Mouse (Mus musculus): ENCODE results near the gene Dnah3. TPM values are rescaled to one million over a fixed set of nuclear protein-coding genes. Genes with fewer than 3 reads are reported as not detected.

Dnah3 gene
- polyA plus RNA-seq (2015; fragmentation: Nextera tagmentation; extraction: Ambion mirVana), result 0.03 TPM in 1 of 2 replicates, not detected in the other

DNA sequence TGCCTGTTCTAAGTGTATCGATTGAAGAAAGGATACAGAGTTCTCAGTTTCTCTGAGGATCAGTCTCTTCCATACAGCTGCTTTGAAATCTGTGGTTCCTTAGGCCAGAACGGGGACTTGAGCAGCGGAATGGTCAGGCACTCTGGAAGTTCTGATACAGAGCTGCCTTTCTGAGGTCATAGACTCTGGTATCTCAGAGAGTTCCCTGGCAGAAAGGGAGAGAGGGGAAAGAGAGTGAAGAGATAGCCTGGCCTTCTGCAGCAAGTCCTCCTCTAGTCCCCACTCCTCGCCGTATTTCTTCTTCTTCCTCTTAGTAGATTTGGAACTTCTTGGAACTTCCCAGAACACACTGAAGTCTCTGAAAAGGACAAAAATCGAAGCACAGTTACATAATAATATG is at the start of gene Dnah3:
TSS of gene Dnah3 (minus strand) at position 101 of the 400 bp plus-strand sequence.

DNA sequence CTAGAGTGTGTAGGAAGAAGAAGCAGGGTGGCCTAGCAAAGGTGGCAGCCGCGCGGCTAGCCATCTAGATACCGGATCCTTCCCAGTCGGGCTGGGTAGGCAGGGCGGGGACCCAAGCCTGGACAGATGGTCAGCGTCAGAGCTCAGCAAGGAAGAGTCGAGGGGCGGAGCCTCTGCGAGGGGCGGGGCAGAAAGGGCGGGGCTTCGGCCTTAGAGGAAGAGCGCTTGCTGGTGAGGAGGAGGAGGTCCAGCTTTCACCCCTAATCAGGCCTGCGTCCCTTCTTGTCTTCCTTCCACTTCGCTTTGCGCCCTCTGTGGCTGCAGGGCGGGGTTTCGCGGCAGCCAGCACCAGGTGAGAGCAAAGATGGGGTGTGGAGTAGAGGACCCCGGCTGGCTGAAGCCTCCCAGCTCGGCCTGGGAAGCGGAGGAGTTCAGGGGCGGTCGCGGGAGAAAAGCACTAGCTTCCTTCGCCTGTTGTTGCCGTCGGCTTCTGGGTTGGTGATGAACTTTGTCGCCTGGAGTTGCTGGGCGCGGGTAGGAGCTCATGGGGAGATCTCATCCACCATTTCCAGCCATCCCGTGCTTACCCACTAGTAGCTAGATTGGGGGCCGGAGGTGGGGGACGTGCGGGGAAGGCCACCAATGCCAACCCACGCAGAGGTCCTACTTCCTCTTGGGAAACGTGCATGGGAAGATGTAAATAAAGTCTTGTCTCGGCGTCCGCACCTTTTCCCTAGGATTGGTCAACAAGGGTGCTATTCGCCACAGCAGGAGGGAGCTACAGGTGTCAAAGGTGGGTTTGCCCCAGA is 7.3 kb upstream of the Dnah3 start, which contains the start of gene Tmem159:
TSS of gene Tmem159 (plus strand) at position 190 of the 809 bp plus-strand sequence.

DNA sequence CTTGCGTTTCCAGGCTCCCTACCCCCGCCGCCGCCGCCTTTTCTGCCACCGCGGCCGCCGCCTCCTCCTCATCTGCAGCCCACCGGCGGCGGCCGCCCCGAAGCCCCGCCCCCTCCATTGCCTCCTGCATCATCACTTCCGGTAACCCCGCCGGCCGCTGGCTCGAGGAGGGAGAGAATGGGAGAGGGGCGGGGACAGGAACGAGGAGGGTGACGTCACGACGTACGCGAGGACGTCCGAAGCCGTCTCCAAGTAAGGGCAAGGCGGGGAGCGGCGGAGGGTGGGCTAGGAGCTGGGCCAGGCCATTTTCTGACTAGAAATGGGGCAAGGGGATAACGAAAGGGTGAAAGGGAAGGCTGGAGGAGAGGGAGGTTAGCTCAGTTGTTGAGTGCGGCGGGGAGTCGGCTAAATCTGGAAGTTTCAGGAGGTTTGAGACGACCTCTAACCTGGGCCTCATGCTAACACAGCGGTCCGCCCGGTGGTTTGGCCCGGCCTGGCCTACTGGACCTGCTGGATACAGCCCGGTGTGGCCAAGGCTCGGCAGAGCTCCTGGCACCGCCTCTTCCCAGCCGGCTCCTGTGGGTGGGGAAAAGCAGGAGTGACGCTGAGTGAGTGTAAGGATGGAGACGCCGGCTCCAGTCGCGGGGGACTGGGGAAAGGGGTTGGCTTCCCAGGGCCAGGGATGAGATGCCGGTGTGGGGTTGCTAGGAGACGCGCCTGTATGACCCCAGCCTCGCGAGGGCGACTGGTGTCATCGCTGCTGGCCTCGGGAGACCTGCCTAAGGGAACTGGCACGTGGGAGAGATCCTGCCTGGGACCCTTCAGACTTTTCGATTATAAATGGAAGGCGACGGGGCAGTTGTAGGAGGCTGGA is 199.2 kb downstream of the Dnah3 start, which contains the start of the genes Lyrm1 and Dcun1d3:
TSS of gene Lyrm1 (plus strand) at position 223 of the 874 bp plus-strand sequence.
TSS of gene Dcun1d3 (minus strand) at position 660 of the 874 bp plus-strand sequence.

Other genes with a start within 250 kb of the Dnah3 start
- gene Lyrm1, start 199.4 kb downstream of the Dnah3 start, polyA plus RNA-seq (2015; fragmentation: Nextera tagmentation; extraction: Ambion mirVana), result 21.3 and 21.6 TPM in 2 replicates
- 11.3 and 11.8 TPM in 2 replicates for gene Dcun1d3, start 199.0 kb downstream of the Dnah3 start, polyA plus RNA-seq (2015; fragmentation: Nextera tagmentation; extraction: Ambion mirVana)
- 24.0 and 30.2 TPM in 2 replicates for gene Tmem159, start 7.1 kb upstream of the Dnah3 start, polyA plus RNA-seq (2015; fragmentation: Nextera tagmentation; extraction: Ambion mirVana)
- not detected in 2 replicates for gene Zp2, start 50.0 kb upstream of the Dnah3 start, polyA plus RNA-seq (2015; fragmentation: Nextera tagmentation; extraction: Ambion mirVana)
- gene Anks4b, start 78.6 kb upstream of the Dnah3 start, polyA plus RNA-seq (2015; fragmentation: Nextera tagmentation; extraction: Ambion mirVana), result not detected in 2 replicates
- 13.6 and 14.6 TPM in 2 replicates for gene Crym, start 106.8 kb upstream of the Dnah3 start, polyA plus RNA-seq (2015; fragmentation: Nextera tagmentation; extraction: Ambion mirVana)
- not detected in 2 replicates for gene Abca14, start 108.7 kb upstream of the Dnah3 start, polyA plus RNA-seq (2015; fragmentation: Nextera tagmentation; extraction: Ambion mirVana)
- gene Abca15, start 233.4 kb upstream of the Dnah3 start, polyA plus RNA-seq (2015; fragmentation: Nextera tagmentation; extraction: Ambion mirVana), result 0.10 TPM in 1 of 2 replicates, not detected in the other